Mouse (Mus musculus): ENCODE results near the gene Cpt1a. TPM values are rescaled to one million over a fixed set of nuclear protein-coding genes. Genes with fewer than 3 reads are reported as not detected.

Cpt1a gene
- polyA plus RNA-seq, 1 experiment from 2014 or later: 31.8 TPM

Other genes with a start within 250 kb of the Cpt1a start
- gene Mrpl21, start 39.4 kb upstream of the Cpt1a start, polyA plus RNA-seq (2015; fragmentation: Nextera tagmentation; extraction: Ambion mirVana): 127 and 138 TPM in 2 replicates
- gene Ighmbp2, start 39.3 kb upstream of the Cpt1a start, polyA plus RNA-seq (2015; fragmentation: Nextera tagmentation; extraction: Ambion mirVana): 7.7 and 8.8 TPM in 2 replicates
- 0.24 and 0.27 TPM in 2 replicates for gene Tesmin, start 66.5 kb downstream of the Cpt1a start, polyA plus RNA-seq (2015; fragmentation: Nextera tagmentation; extraction: Ambion mirVana)
- gene Gal, start 92.2 kb downstream of the Cpt1a start, polyA plus RNA-seq (2015; fragmentation: Nextera tagmentation; extraction: Ambion mirVana): 15.6 and 16.4 TPM in 2 replicates

All from intestine, embryonic 15.5 days (tissue).